Mouse (Mus musculus): Measurements from ENCODE around the gene Arl14. TPM values are rescaled to one million over a fixed set of nuclear protein-coding genes. Genes with fewer than 3 reads are reported as not detected.

Arl14 gene
- polyA plus RNA-seq, 1 experiment: not detected

- no peaks in the 10 kb centered on the region for H3K36me3 ChIP-seq (ENCODE audit: control insufficient read depth, insufficient read depth, low read length)
- H3K27me3 ChIP-seq (ENCODE audit: control insufficient read depth, insufficient read depth, low read length): no peaks in the 10 kb centered on the region
- no peak overlapping the region for H3K27ac ChIP-seq (ENCODE audit: control insufficient read depth, insufficient read depth, low read depth, low read length)
- peaks cover 2% of the 10 kb centered on the region; the same call in 1 of the 2 replicates for H3K4me1 ChIP-seq (ENCODE audit: control insufficient read depth, insufficient read depth, low read length)
- H3K4me3 ChIP-seq (ENCODE audit: control insufficient read depth, low read depth, low read length): no peak overlapping the region
- no peak for TF ChIP-seq CTCF (IDR thresholded peaks at IDR 0.05; ENCODE audit: control insufficient read depth, insufficient read depth, insufficient replicate concordance, low read depth, low read length)
- no peak for TF ChIP-seq POLR2A (IDR thresholded peaks at IDR 0.05; ENCODE audit: control insufficient read depth, low read depth, low read length)
Observed at GRCm38 (mm10) chr3:69201206-69201605, 21.0 kb upstream of the Arl14 start.

- TF ChIP-seq POLR2A (IDR thresholded peaks at IDR 0.05; ENCODE audit: control insufficient read depth, low read depth, low read length): no peak
- TF ChIP-seq CTCF (IDR thresholded peaks at IDR 0.05; ENCODE audit: control insufficient read depth, insufficient read depth, insufficient replicate concordance, low read depth, low read length): no peak
- Histone ChIP-seq H3K36me3 (ENCODE audit: control insufficient read depth, insufficient read depth, low read length) (no peaks in the 10 kb centered on the region), H3K27me3 (ENCODE audit: control insufficient read depth, insufficient read depth, low read length) (no peaks in the 10 kb centered on the region), H3K27ac (ENCODE audit: control insufficient read depth, insufficient read depth, low read depth, low read length) (no peak overlapping the region), H3K4me3 (ENCODE audit: control insufficient read depth, low read depth, low read length) (no peak overlapping the region), H3K4me1 (ENCODE audit: control insufficient read depth, insufficient read depth, low read length) (peaks cover 2% of the 10 kb centered on the region; the same call in 1 of the 2 replicates)
Observed at GRCm38 (mm10) chr3:69202876-69203275, 19.3 kb upstream of the Arl14 start.

GRCm38 (mm10) chr3:69205266-69206054 is 16.8 kb upstream of the Arl14 start:
- TF ChIP-seq CTCF (IDR thresholded peaks at IDR 0.05; ENCODE audit: control insufficient read depth, insufficient read depth, insufficient replicate concordance, low read depth, low read length) (no peak), POLR2A (IDR thresholded peaks at IDR 0.05; ENCODE audit: control insufficient read depth, low read depth, low read length) (no peak)
- Histone ChIP-seq H3K36me3 (ENCODE audit: control insufficient read depth, insufficient read depth, low read length) (no peaks in the 10 kb centered on the region), H3K4me3 (ENCODE audit: control insufficient read depth, low read depth, low read length) (no peak overlapping the region), H3K27ac (ENCODE audit: control insufficient read depth, insufficient read depth, low read depth, low read length) (no peak overlapping the region), H3K27me3 (ENCODE audit: control insufficient read depth, insufficient read depth, low read length) (no peaks in the 10 kb centered on the region), H3K4me1 (ENCODE audit: control insufficient read depth, insufficient read depth, low read length) (peaks cover 2% of the 10 kb centered on the region; the same call in 1 of the 2 replicates)

GRCm38 (mm10) chr3:69206193-69206893 is 15.9 kb upstream of the Arl14 start:
- H3K27ac ChIP-seq (ENCODE audit: control insufficient read depth, insufficient read depth, low read depth, low read length): no peak overlapping the region
- H3K27me3 ChIP-seq (ENCODE audit: control insufficient read depth, insufficient read depth, low read length): no peaks in the 10 kb centered on the region
- H3K4me3 ChIP-seq (ENCODE audit: control insufficient read depth, low read depth, low read length): no peak overlapping the region
- TF ChIP-seq POLR2A (IDR thresholded peaks at IDR 0.05; ENCODE audit: control insufficient read depth, low read depth, low read length) (no peak), CTCF (IDR thresholded peaks at IDR 0.05; ENCODE audit: control insufficient read depth, insufficient read depth, insufficient replicate concordance, low read depth, low read length) (no peak)
- H3K36me3 ChIP-seq (ENCODE audit: control insufficient read depth, insufficient read depth, low read length): no peaks in the 10 kb centered on the region
- H3K4me1 ChIP-seq (ENCODE audit: control insufficient read depth, insufficient read depth, low read length): peaks cover 2% of the 10 kb centered on the region; the same call in 1 of the 2 replicates

GRCm38 (mm10) chr3:69208441-69209309 is 13.5 kb upstream of the Arl14 start:
- Histone ChIP-seq H3K4me3 (ENCODE audit: control insufficient read depth, low read depth, low read length) (no peak overlapping the region), H3K27ac (ENCODE audit: control insufficient read depth, insufficient read depth, low read depth, low read length) (no peak overlapping the region), H3K4me1 (ENCODE audit: control insufficient read depth, insufficient read depth, low read length) (peaks cover 2% of the 10 kb centered on the region; the same call in 1 of the 2 replicates), H3K27me3 (ENCODE audit: control insufficient read depth, insufficient read depth, low read length) (no peaks in the 10 kb centered on the region), H3K36me3 (ENCODE audit: control insufficient read depth, insufficient read depth, low read length) (no peaks in the 10 kb centered on the region)
- TF ChIP-seq POLR2A (IDR thresholded peaks at IDR 0.05; ENCODE audit: control insufficient read depth, low read depth, low read length) (no peak), CTCF (IDR thresholded peaks at IDR 0.05; ENCODE audit: control insufficient read depth, insufficient read depth, insufficient replicate concordance, low read depth, low read length) (peak; percentile 50; the same call in 1 of the 2 replicates)

- Histone ChIP-seq H3K27me3 (ENCODE audit: control insufficient read depth, insufficient read depth, low read length) (no peaks in the 10 kb centered on the region), H3K4me1 (ENCODE audit: control insufficient read depth, insufficient read depth, low read length) (no peaks in the 10 kb centered on the region)
Observed at GRCm38 (mm10) chr3:69212246-69212645, 10.0 kb upstream of the Arl14 start.

More at GRCm38 (mm10) chr3:69212246-69212645, 10.0 kb upstream of the Arl14 start:
- Histone ChIP-seq H3K4me3 (ENCODE audit: control insufficient read depth, low read depth, low read length) (no peak overlapping the region), H3K36me3 (ENCODE audit: control insufficient read depth, insufficient read depth, low read length) (no peaks in the 10 kb centered on the region), H3K27ac (ENCODE audit: control insufficient read depth, insufficient read depth, low read depth, low read length) (no peak overlapping the region)
- TF ChIP-seq CTCF (IDR thresholded peaks at IDR 0.05; ENCODE audit: control insufficient read depth, insufficient read depth, insufficient replicate concordance, low read depth, low read length): no peak
- TF ChIP-seq POLR2A (IDR thresholded peaks at IDR 0.05; ENCODE audit: control insufficient read depth, low read depth, low read length): no peak

Measured in testis, adult 2 months (tissue).